Mouse (Mus musculus) heart, embryonic 12.5 days (tissue): ENCODE results near the gene Hs2st1. TPM values are rescaled to one million over a fixed set of nuclear protein-coding genes. Genes with fewer than 3 reads are reported as not detected.

Source experiments
- ATAC-seq: fragments of 200-750 bp; cut with Nextera tagmentation; 2 replicates; pipeline ENCODE4 v1.8.0; 2017; ENCODE audit warnings: moderate TSS enrichment, moderate library complexity; ENCODE audit not compliant: insufficient number of reproducible peaks, low FRiP score
- H3K27ac ChIP-seq: fragments of 300-500 bp; sonication (generic); 2 replicates; pipeline ENCODE4 v1.5.1; 2016; ENCODE audit warnings: mild to moderate bottlenecking, moderate library complexity; ENCODE audit not compliant: poor library complexity, severe bottlenecking
- H3K27me3 ChIP-seq: fragments of 300-500 bp; sonication (generic); replicated peaks from 2 replicates; pipeline ENCODE4 v1.6.1; 2016; ENCODE audit warnings: mild to moderate bottlenecking, moderate library complexity
- H3K36me3 ChIP-seq: fragments of 300-500 bp; sonication (generic); 2 replicates; pipeline ENCODE4 v1.6.1; 2016; ENCODE audit warnings: mild to moderate bottlenecking, moderate library complexity
- H3K4me1 ChIP-seq: fragments of 300-500 bp; sonication (generic); replicated peaks from 2 replicates; pipeline ENCODE4 v1.6.1; 2016; ENCODE audit warnings: mild to moderate bottlenecking
- H3K4me2 ChIP-seq: fragments of 300-500 bp; sonication (generic); 2 replicates; pipeline ENCODE4 v1.6.1; 2016; ENCODE audit warnings: mild to moderate bottlenecking, moderate library complexity
- H3K4me3 ChIP-seq: fragments of 300-500 bp; sonication (generic); 2 replicates; pipeline ENCODE4 v1.5.1; 2016; ENCODE audit warnings: mild to moderate bottlenecking
- H3K9ac ChIP-seq: fragments of 300-500 bp; sonication (generic); 2 replicates; pipeline ENCODE4 v1.6.1; 2016; ENCODE audit warnings: mild to moderate bottlenecking, moderate library complexity
- H3K9me3 ChIP-seq: fragments of 300-500 bp; sonication (generic); replicated peaks from 2 replicates; pipeline ENCODE4 v1.6.1; 2016; ENCODE audit warnings: mild to moderate bottlenecking, moderate library complexity
- WGBS: fragments of 180-500 bp; shearing (Covaris S2); methylation state at CpG from one replicate; pipeline ENCODE4 v1.1.7; 2016; 5-methylcytosine and 5-hydroxymethylcytosine counted together
- polyA plus RNA-seq: library from polyadenylated mRNA; unstranded; fragments of >200 nt; fragmentation: Nextera tagmentation; extraction: Ambion mirVana; gene quantifications from 2 replicates; pipeline ENCODE4 v1.2.1, GENCODE M21; 2016

The Hs2st1 gene
- 11.6 and 11.7 TPM in 2 replicates for polyA plus RNA-seq

DNA sequence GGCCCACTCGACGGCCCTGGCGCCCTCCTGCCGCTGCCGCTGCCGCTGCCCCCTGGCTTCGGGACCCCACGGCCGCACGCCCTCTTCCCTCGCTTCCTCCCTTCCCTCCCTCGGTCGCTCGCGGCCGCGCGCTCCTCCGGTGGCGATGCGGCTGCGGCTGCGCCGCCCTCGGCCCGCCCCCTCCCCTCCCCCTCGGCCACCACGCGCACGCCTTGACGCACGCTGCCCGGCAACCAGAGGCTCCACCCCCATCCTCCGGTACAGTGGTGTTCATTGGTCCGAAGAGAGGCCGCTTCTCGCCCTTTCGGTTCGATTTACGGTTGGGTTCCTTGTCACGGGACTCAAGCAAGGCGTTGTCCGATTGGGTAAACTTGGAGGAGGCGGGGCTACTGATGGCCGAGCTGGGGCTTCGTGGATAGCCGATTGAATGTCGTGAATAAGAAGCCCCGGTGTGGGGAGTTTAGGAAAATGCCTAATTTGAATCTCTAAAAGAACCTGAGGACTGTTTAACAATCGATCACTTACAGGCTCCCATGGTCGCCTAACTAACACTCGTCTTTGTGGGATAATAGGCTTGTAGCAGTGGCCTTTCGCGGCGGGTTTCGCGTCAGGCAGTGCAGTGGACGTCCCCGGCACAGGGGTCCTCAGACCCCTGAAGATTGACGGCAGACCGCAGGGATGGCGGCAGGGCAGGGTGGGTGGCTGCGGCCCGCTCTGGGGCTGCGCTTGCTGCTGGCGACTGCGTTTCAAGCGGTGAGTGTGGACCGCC is at the start of gene Hs2st1, which contains the start of gene Selenof:
Gene Hs2st1 (minus strand): TSS at position 135 of the 769 bp plus-strand sequence.
Gene Selenof (plus strand): TSS at position 258 of the 769 bp plus-strand sequence.
- peaks cover 33% of the 10 kb centered on the region for H3K4me1 ChIP-seq
- ATAC-seq, result peak; percentile 99
- peaks cover 19% of the 10 kb centered on the region for H3K36me3 ChIP-seq
- H3K4me2 ChIP-seq, result peak within 1 kb of the TSS; percentile 98
- peak within 1 kb of the TSS; percentile 95 for H3K27ac ChIP-seq
- 0% methylated on average over 60 of the region's 69 CpGs for WGBS
- peak within 1 kb of the TSS; percentile 81 for H3K4me3 ChIP-seq
- H3K27me3 ChIP-seq, result no peaks in the 10 kb centered on the region
- peak within 1 kb of the TSS; percentile 97 for H3K9ac ChIP-seq
- H3K9me3 ChIP-seq, result no peaks in the 10 kb centered on the region

DNA sequence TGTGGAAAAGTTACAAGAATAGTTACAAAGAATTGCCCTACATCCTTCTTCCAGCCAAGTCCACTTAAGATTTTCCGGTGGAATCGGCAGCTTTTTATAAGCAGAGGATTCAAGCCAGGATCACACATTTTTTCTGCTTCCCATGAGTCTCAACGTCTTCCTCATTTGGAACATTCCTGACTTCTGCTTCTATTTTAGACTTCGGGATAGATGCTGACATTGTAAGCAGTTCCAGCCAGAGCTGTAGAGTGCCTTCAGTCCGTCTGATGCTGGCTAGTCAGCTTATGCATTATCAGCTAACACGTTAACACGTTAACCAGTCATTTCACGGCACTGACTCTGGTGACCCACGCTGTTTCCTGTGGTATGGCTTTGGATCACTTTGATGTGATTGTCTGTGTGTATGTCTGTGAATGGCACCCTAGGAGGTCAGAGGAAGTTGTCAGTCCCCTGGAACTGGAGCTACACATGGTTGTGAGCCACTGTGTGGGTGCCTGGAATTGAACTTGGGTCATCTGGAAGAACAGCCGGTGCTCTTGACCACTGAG is 47.7 kb upstream of the Hs2st1 start:
- ATAC-seq, result peak; percentile 36; the same call in 1 of the 2 replicates
- 42% methylated on average over 10 of the region's 10 CpGs for WGBS

DNA sequence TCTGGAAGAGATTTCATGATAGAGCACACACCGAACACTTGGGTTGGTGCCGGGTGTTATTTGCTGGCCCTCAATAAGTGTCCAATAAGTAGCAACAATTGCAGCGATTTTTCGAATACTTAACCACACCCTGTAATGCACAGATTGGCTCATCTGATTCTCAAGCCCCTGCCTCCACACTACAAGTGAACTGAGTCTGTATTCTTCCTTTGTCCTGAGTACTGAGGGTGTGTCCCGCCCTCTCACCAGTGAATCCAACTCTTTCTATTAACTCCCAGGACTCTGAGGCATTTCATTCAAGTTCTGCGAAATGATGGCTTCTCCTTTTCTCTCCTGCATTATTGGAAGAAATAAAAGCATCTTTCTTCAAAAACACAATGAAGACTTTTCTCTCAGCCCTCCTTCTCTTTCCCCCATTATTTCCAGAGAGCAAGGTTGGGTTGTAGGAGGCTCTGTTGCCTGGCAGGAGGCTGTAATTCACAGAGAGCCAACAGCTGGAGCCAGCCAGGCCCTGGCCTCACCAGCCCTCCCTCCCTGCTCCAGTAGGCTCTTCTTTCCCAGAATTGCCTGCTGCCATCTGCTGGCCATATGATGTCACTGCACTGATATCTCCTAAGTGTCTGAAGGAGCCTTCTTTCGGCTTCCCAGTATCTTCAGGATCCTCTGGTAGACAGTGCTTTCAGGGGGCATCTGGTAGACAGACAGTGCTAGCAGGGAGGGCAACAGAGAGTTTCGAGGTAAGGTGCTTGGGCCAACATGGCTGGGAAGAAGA is 46.9 kb upstream of the Hs2st1 start:
- Histone ChIP-seq H3K4me2 (peak overlapping the region; percentile 25; the same call in 1 of the 2 replicates), H3K27me3 (no peaks in the 10 kb centered on the region; the same call in 1 of the 2 replicates), H3K27ac (no peak overlapping the region), H3K4me3 (no peak overlapping the region), H3K4me1 (peaks cover 32% of the 10 kb centered on the region), H3K9ac (0 out of 2 replicates have a peak overlapping the region, but pooled peaks have one; percentile 12), H3K9me3 (peaks cover 5% of the 10 kb centered on the region), H3K36me3 (no peaks in the 10 kb centered on the region)
- 74% methylated on average over 8 of the region's 8 CpGs for WGBS
- peak; percentile 79 for ATAC-seq

More for the DNA sequence above, 47.7 kb upstream of the Hs2st1 start:
- 0 out of 2 replicates have a peak overlapping the region, but pooled peaks have one; percentile 14 for H3K27ac ChIP-seq
- no peaks in the 10 kb centered on the region; the same call in 1 of the 2 replicates for H3K27me3 ChIP-seq
- H3K4me3 ChIP-seq, result no peak overlapping the region
- H3K4me2 ChIP-seq, result no peak overlapping the region
- H3K9ac ChIP-seq, result no peak overlapping the region
- no peaks in the 10 kb centered on the region for H3K36me3 ChIP-seq
- H3K4me1 ChIP-seq, result peaks cover 25% of the 10 kb centered on the region
- peaks cover 10% of the 10 kb centered on the region for H3K9me3 ChIP-seq

DNA sequence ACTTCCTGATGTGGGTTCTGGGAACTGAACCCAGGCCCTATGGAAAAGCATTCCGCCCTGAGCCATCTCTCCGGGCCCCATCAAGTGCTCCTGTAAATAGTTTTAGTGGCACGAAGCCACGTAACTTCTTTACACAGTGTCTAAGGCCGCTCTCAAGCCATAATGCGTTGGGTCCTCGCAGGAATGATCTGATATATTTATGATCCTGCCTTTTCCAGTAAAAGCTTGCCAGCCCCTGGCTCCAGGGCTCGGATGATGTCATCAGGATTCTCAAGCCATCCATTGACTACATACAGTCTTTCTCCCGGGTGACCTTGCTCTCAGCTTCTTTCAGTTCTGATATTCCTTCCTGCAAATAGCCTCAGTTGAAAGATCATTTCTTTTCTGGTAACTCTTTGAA is 45.5 kb upstream of the Hs2st1 start:
- no peak overlapping the region for H3K4me2 ChIP-seq
- H3K9me3 ChIP-seq, result peaks cover 5% of the 10 kb centered on the region
- no peaks in the 10 kb centered on the region; the same call in 1 of the 2 replicates for H3K27me3 ChIP-seq
- no peak for ATAC-seq
- peaks cover 40% of the 10 kb centered on the region for H3K4me1 ChIP-seq
- no peak overlapping the region for H3K27ac ChIP-seq
- no peaks in the 10 kb centered on the region for H3K36me3 ChIP-seq
- 65% methylated on average over 9 of the region's 9 CpGs for WGBS
- H3K4me3 ChIP-seq, result no peak overlapping the region
- no peak overlapping the region for H3K9ac ChIP-seq

DNA sequence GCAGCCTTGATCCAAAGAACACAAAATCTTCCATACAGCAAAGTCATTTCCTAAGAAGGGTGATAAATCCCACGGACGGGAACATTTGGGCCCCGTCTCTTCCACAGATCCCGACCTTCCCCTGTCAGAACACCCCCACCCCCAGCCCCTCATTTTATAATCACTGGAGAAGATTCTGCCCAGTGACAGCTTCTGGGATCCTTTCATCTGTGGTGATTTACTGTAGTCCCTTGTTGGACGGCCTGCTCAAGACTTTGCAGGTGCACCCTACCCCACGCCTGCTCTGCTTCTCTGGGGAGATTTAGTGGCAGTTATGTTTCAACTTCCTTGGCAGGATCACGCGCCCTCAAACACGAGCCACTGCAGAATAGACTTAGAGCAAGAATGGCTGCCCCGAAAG is 44.7 kb upstream of the Hs2st1 start:
- H3K9ac ChIP-seq, result no peak overlapping the region
- H3K4me3 ChIP-seq, result no peak overlapping the region
- 75% methylated on average over 10 of the region's 10 CpGs for WGBS
- H3K36me3 ChIP-seq, result no peaks in the 10 kb centered on the region
- H3K9me3 ChIP-seq, result peaks cover 5% of the 10 kb centered on the region
- no peak for ATAC-seq
- H3K27ac ChIP-seq, result no peak overlapping the region
- H3K4me1 ChIP-seq, result peaks cover 40% of the 10 kb centered on the region
- no peaks in the 10 kb centered on the region; the same call in 1 of the 2 replicates for H3K27me3 ChIP-seq
- H3K4me2 ChIP-seq, result no peak overlapping the region

DNA sequence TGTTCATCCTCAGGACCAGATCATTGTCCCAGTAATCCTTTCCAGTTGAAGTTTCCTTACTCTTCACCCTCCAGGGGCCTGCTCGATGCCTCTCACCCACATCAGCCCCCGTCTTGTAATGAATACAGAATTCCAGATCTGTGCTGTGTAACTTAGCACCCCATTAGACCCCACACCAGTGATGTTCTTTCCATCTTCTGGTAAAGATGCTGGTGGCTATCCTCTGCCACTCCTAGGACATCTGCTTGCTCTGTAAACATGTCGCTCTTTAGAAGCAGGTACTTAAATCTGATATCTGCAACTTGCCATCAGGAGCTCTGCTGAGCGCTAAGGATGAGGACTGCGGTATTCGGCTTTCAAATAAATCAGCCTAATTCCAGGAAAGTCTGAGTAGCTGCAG is 44.3 kb upstream of the Hs2st1 start:
- ATAC-seq, result no peak
- Histone ChIP-seq H3K9ac (no peak overlapping the region), H3K4me1 (peaks cover 40% of the 10 kb centered on the region), H3K36me3 (no peaks in the 10 kb centered on the region), H3K9me3 (peaks cover 5% of the 10 kb centered on the region), H3K4me3 (no peak overlapping the region), H3K4me2 (no peak overlapping the region), H3K27ac (no peak overlapping the region), H3K27me3 (no peaks in the 10 kb centered on the region; the same call in 1 of the 2 replicates)
- 67% methylated on average over 6 of the region's 6 CpGs for WGBS

DNA sequence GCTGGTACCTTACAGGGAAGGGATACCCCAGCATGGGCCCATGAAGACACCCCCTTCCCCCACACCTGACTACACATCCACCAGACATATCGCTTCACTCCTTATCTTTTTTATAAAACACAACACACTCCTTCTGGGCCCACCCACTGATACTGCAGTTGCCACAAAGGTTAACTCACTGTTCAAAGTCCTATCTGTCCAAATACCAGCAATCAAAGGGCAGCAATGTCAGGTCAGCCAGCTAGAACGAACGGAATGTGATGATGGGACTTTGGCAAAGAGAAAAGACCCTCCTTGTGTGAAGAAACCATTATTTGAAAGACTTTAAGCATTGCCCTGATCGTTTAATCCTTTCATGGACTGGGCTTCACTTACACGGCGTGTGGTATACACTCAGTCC is 42.4 kb upstream of the Hs2st1 start:
- ATAC-seq, result no peak
- Histone ChIP-seq H3K27me3 (no peaks in the 10 kb centered on the region; the same call in 1 of the 2 replicates), H3K9me3 (peaks cover 4% of the 10 kb centered on the region; the same call in 1 of the 2 replicates), H3K4me1 (peaks cover 34% of the 10 kb centered on the region), H3K4me2 (no peak overlapping the region), H3K4me3 (no peak overlapping the region), H3K9ac (no peak overlapping the region), H3K36me3 (0 out of 2 replicates have a peak, but pooled peaks cover 3% of the 10 kb centered on the region), H3K27ac (no peak overlapping the region)
- WGBS, result 56% methylated on average over 6 of the region's 6 CpGs

DNA sequence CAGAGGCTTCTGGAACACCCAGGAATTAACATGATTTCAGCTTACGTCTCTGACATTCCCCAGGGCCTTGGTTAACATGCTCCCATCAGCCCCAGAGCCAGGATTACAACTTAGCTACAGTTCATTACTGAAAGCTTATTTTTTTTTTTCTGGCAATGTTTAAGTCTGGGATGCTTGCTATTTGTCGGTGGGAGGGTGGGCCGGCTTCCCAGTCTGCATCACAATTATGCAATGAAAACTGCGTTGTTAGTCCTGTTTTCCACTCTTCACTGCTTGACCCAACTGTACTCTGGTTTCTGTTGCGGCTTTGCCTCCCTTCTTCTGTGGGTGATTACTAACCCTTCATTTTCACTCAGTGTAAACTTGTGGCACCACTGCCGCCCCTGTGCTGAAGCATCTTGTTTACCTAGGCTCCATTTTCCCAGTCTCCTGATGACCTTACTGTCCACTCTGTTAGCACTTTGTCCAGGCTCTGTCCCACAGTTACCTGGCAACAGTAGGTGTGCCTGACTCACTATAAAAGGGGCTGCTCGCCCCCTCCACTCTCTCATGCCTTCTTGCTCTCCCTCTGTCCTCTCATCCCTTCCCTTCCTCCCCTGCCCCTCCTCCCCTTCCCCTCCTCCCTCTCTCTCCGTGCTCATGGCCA is 41.8 kb upstream of the Hs2st1 start:
- Histone ChIP-seq H3K4me1 (peaks cover 30% of the 10 kb centered on the region), H3K36me3 (0 out of 2 replicates have a peak, but pooled peaks cover 3% of the 10 kb centered on the region), H3K4me2 (no peak overlapping the region), H3K27me3 (no peaks in the 10 kb centered on the region; the same call in 1 of the 2 replicates), H3K9ac (no peak overlapping the region), H3K4me3 (no peak overlapping the region), H3K27ac (0 out of 2 replicates have a peak overlapping the region, but pooled peaks have one; percentile 15), H3K9me3 (peaks cover 4% of the 10 kb centered on the region; the same call in 1 of the 2 replicates)
- 63% methylated on average over 8 of the region's 8 CpGs for WGBS
- no peak for ATAC-seq

DNA sequence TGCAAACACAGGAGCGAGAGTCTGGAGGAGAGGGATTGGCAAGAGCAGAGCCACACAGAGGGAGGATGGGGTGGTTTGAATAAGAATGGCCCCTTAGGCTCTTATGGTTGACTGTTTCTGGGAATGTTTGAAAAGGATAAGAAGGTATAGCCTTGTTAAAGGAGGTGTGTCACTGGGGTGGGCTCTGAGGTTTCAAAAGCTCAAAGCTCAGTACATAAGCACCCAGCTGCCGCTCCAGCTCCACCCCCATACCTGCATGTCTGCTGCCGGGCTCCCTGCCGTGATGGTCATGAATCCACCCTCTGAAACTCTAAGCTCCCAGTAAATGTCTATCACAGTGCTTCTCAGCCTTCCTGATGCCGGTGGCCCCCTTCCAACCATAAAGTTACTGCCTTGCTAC is 40.8 kb upstream of the Hs2st1 start:
- no peak overlapping the region for H3K27ac ChIP-seq
- no peak for ATAC-seq
- no peak overlapping the region for H3K4me2 ChIP-seq
- peaks cover 4% of the 10 kb centered on the region; the same call in 1 of the 2 replicates for H3K9me3 ChIP-seq
- H3K4me3 ChIP-seq, result no peak overlapping the region
- H3K9ac ChIP-seq, result no peak overlapping the region
- 0 out of 2 replicates have a peak, but pooled peaks cover 3% of the 10 kb centered on the region for H3K36me3 ChIP-seq
- WGBS, result 53% methylated on average over 5 of the region's 5 CpGs
- peaks cover 29% of the 10 kb centered on the region for H3K4me1 ChIP-seq
- H3K27me3 ChIP-seq, result no peaks in the 10 kb centered on the region; the same call in 1 of the 2 replicates

DNA sequence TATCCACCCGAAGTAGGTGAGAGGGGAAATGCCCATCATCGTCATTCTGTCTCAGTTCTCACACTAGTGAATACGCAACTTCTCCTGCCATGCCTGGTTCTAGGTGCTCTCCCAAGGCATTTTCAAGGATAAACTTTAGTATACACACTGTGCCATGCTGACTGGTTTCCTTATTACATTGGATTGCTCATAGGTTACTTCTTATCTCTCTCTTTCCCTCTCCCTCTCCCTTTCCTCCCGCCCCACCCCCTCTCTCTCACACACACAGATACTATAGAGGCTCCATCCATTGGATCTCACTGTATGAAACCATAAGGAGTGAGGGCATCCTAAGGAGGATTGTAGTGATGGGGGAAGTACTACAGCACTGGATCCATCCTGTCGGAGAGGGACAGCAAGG is 38.1 kb upstream of the Hs2st1 start:
- Histone ChIP-seq H3K27ac (no peak overlapping the region), H3K27me3 (no peaks in the 10 kb centered on the region), H3K9ac (no peak overlapping the region), H3K9me3 (peaks cover 4% of the 10 kb centered on the region; the same call in 1 of the 2 replicates), H3K4me2 (no peak overlapping the region), H3K4me3 (no peak overlapping the region), H3K4me1 (peaks cover 29% of the 10 kb centered on the region), H3K36me3 (0 out of 2 replicates have a peak, but pooled peaks cover 3% of the 10 kb centered on the region)
- 88% methylated on average over 5 of the region's 5 CpGs for WGBS
- ATAC-seq, result no peak
